Mouse (Mus musculus): ENCODE measurements around the gene Bysl. TPM values are rescaled to one million over a fixed set of nuclear protein-coding genes. Genes with fewer than 3 reads are reported as not detected.
"Not testable (repeated sequence)": the region's sequence is repeated elsewhere in the genome, so short reads cannot be mapped to it uniquely, and the experiment has no call there.

Bysl gene
- polyA plus RNA-seq, 1 experiment from 2014 or later = 26.5 TPM

DNA sequence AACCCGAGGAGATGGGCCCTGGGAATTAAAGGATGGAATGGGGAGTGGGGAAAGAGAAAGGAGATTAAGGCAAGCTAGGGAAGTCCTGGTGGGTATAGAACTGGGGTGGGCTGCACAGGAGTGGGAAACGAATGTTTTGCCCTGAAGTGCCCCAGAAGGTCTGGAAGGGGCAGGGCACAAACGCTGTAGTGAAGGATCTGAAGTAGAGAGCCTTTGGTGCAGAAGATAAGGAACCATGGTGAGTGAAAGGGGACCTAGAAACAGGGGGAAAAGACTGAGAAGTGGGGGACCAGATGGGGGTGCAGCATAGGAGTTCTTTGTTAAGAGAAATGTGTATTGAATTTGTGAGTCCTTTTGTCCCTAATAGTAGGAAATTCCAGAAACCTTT lies 19.4 kb upstream of the Bysl start, which contains the start of gene Usp49:
TSS of gene Usp49 (plus strand) at position 13 of the 388 bp plus-strand sequence.
- peak within 1 kb of the TSS; percentile 92 for H3K4me2 ChIP-seq
- peak within 1 kb of the TSS; percentile 76 for H3K9ac ChIP-seq
- H3K27ac ChIP-seq = peak within 1 kb of the TSS; percentile 96
- H3K27me3 ChIP-seq = no peaks in the 10 kb centered on the region
- H3K4me3 ChIP-seq (replicated peaks) = peak within 1 kb of the TSS; percentile 83
- 0% methylated on average over 3 of the region's 3 CpGs for WGBS
- no peak for ATAC-seq (replicated peaks; ENCODE audit: low FRiP score)
- no peaks in the 10 kb centered on the region for H3K9me3 ChIP-seq (replicated peaks)
- H3K4me1 ChIP-seq = peaks cover 34% of the 10 kb centered on the region
- peaks cover 22% of the 10 kb centered on the region for H3K36me3 ChIP-seq

DNA sequence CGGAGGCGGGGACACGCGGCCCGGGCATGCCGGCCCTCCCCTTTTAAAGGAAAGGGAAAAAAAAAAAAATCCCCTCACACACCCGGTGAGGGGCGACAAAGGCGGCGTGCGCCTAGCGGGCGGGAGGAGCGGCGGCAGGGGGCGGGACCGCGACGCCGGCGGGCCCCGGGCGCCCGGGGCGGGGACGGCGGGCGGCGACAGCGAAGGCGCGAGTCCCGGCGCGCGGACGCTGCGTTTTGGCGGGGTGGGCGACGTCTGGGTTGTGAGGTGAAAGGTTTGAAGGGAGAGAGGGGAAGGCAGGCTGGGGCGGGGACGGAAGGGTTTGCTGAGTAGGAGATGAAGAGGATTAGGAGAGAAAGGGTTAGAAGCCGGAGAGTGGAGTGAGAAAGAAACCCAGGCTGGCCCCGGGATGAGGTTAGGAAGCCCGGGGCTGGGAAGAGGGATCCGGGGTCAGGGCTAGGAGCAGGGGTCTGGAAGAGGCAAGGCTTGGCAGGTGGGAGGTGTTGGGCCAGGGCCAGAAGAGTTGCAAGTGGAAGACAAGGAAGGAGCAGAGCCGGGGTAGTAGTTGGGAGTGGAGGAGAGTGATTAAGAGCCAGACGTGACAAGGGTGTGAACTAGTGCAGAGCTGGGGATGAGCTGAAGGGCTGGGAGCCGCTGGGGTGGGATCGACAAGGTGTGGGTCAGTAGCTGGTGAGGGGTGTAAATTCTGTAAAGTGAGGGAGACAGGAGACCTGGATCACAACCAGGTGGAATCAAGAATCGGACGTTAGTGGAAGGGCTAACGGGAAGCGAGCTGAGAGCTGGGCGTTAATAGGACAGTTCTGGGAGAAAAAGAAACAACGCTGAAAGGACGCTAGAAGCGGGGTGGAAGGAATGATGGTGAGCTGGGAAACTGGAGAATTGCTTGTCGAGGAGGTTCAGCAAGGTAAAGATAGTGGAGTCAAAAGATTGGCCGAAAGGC lies 18.7 kb upstream of the Bysl start:
- Histone ChIP-seq H3K4me3 (replicated peaks) (peak overlapping the region; percentile 83), H3K36me3 (peaks cover 23% of the 10 kb centered on the region)

DNA sequence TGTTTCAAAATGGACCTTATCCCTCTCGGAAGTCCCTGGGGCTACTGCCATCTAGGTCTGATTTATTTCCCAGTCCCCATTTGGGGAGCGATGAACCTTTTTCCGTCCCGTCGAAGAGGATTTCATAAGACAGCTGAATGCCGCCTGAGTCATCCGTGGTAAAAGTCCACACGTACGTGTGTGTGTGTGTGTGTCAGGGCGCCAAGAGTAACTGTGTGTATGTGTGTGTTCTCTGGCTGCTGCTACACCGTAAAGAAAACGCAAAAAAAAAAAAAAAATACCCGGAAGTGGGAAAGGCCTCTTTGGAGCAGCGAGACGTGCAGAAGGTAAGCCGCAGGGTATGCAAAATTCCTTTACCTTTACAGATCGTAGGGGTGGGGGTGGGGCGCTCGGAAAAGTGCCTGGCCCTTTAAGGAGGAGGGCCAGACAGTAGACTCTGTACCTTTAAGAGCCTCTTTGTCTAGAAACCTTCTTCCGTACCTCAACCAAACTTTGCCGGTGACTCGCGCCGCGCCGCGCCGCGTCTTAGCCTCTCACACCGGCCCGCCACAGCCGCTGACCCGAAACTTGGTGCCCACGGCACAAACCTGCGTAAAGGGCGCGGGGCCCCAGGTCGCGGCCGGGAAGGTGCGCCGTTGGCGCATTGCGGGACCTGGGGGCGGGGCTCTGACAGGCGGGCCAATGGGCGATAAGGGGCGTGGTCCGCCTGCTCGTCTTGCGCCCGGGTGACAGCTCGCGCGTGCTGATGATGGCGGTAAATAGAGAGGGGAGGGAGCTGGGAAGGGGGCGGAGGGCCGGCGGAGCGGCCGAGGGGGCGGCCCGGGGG lies 17.8 kb upstream of the Bysl start:
- H3K36me3 ChIP-seq = peaks cover 32% of the 10 kb centered on the region
- peak overlapping the region; percentile 83 for H3K4me3 ChIP-seq (replicated peaks)
- H3K27ac ChIP-seq = peak overlapping the region; percentile 96
- peaks cover 30% of the 10 kb centered on the region for H3K4me1 ChIP-seq
- no peaks in the 10 kb centered on the region for H3K9me3 ChIP-seq (replicated peaks)
- no peaks in the 10 kb centered on the region for H3K27me3 ChIP-seq
- H3K4me2 ChIP-seq = peak overlapping the region; percentile 92
- ATAC-seq (replicated peaks; ENCODE audit: low FRiP score) = peak; percentile 93
- under 1% methylated on average over 61 of the region's 63 CpGs for WGBS
- H3K9ac ChIP-seq = peak overlapping the region; percentile 76

More for the DNA sequence above, 18.7 kb upstream of the Bysl start:
- H3K27me3 ChIP-seq = no peaks in the 10 kb centered on the region
- peak; percentile 58 for ATAC-seq (replicated peaks; ENCODE audit: low FRiP score)
- peaks cover 34% of the 10 kb centered on the region for H3K4me1 ChIP-seq
- H3K27ac ChIP-seq = peak overlapping the region; percentile 96
- peak overlapping the region; percentile 92 for H3K4me2 ChIP-seq
- under 1% methylated on average over 60 of the region's 61 CpGs for WGBS
- H3K9me3 ChIP-seq (replicated peaks) = no peaks in the 10 kb centered on the region
- H3K9ac ChIP-seq = peak overlapping the region; percentile 76

DNA sequence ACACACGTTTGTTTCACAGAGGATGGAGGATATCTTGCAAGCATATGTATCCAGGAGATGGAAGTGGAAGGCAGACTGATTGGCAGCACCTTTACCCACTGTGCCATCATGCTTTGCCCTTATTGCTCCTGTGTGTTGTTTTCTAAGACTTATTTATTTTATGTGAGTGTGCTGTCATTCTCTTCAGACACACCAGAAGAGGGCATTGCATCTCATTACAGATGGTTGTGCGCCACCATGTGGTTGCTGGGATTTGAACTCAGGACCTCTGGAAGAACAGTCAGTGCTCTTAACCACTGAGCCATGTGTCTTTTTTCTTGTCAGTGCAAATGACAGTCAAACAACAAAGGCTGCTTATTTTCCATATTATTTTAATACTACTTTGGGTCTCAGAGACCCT lies 16.5 kb upstream of the Bysl start:
- H3K4me3 ChIP-seq (replicated peaks) = peak overlapping the region; percentile 83
- H3K9ac ChIP-seq = no peak overlapping the region
- ATAC-seq (replicated peaks; ENCODE audit: low FRiP score) = no peak
- H3K27ac ChIP-seq = no peak overlapping the region
- peaks cover 30% of the 10 kb centered on the region for H3K4me1 ChIP-seq
- peaks cover 44% of the 10 kb centered on the region for H3K36me3 ChIP-seq
- no peaks in the 10 kb centered on the region for H3K27me3 ChIP-seq
- H3K4me2 ChIP-seq = peak overlapping the region; percentile 92
- no peaks in the 10 kb centered on the region for H3K9me3 ChIP-seq (replicated peaks)
- 83% methylated on average over 2 of the region's 2 CpGs for WGBS

DNA sequence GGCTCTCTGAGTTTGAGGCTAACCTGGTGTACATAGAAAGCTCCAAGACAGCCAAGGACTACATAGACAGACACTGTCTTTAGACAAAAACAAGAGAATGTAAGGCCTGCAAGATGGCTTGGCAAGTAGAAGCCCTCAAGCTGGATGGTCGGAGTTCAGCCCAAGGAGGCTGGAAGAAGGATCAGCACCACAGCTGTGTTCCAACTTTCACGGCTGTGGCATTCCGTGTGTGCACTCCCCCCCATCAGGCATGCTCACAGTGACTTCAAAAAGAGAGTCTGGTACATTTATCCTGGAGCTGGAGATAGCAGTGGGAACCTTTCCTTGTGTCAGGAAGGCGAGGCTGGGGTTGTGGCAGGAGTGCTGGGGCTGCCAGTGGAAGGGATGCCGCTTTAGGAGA lies 14.7 kb upstream of the Bysl start:
- peaks cover 20% of the 10 kb centered on the region for H3K4me1 ChIP-seq
- no peak overlapping the region for H3K4me2 ChIP-seq
- no peak overlapping the region for H3K27ac ChIP-seq
- 87% methylated on average over 5 of the region's 5 CpGs for WGBS
- H3K36me3 ChIP-seq = peaks cover 62% of the 10 kb centered on the region
- H3K9me3 ChIP-seq (replicated peaks) = no peaks in the 10 kb centered on the region
- no peak overlapping the region for H3K9ac ChIP-seq
- no peak for ATAC-seq (replicated peaks; ENCODE audit: low FRiP score)
- no peaks in the 10 kb centered on the region for H3K27me3 ChIP-seq
- no peak overlapping the region for H3K4me3 ChIP-seq (replicated peaks)

DNA sequence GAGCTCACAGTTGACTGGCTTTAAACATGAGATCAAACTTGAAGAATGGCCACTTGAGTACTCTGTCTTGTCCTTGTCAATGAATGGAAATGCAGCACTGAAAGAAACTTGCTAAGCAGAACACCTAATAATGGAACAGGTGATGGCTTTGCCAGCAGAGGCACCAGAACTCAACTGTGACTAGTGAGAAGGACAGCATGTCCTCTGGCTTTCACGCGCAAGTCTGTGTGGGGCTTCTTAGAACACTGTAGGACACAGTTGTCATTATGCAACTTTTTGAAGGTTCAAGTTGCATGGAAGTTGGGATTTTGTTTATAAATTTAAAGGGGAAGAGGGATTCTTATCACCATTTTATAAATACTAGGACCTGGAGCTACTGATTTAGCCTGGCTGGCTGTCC lies 13.8 kb upstream of the Bysl start:
- Histone ChIP-seq H3K9ac (no peak overlapping the region), H3K9me3 (replicated peaks) (no peaks in the 10 kb centered on the region), H3K4me3 (replicated peaks) (no peak overlapping the region), H3K4me1 (peaks cover 11% of the 10 kb centered on the region), H3K27me3 (no peaks in the 10 kb centered on the region), H3K27ac (no peak overlapping the region), H3K36me3 (peaks cover 71% of the 10 kb centered on the region), H3K4me2 (no peak overlapping the region)
- ATAC-seq (replicated peaks; ENCODE audit: low FRiP score) = no peak
- 95% methylated on average over 2 of the region's 2 CpGs for whole genome bisulfite sequencing

DNA sequence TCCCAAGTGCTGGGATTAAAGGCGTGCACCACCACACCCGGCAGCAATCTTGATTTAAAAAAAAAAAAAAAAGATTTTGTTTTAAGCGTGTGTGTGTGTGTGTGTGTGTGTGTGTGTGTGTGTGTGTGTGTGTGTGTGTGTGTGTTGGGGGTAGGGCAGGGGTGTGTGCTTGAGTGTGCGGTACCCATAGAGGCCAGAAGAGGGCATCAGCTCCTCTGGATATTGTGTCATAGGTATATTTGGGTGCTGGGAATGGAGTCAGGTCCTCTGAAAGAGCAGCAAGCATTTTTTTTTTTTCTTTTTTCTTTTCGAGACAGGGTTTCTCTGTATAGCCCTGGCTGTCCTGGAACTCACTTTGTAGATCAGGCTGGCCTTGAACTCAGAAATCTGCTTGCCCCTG lies 13.3 kb upstream of the Bysl start:
- not testable (repeated sequence) for ATAC-seq (replicated peaks; ENCODE audit: low FRiP score); H3K4me3 ChIP-seq (replicated peaks); H3K27me3 ChIP-seq; H3K27ac ChIP-seq; H3K4me1 ChIP-seq; H3K9me3 ChIP-seq (replicated peaks); H3K4me2 ChIP-seq; H3K9ac ChIP-seq
- H3K36me3 ChIP-seq = peaks cover 76% of the 10 kb centered on the region
- WGBS = 95% methylated on average over 3 of the region's 5 CpGs

DNA sequence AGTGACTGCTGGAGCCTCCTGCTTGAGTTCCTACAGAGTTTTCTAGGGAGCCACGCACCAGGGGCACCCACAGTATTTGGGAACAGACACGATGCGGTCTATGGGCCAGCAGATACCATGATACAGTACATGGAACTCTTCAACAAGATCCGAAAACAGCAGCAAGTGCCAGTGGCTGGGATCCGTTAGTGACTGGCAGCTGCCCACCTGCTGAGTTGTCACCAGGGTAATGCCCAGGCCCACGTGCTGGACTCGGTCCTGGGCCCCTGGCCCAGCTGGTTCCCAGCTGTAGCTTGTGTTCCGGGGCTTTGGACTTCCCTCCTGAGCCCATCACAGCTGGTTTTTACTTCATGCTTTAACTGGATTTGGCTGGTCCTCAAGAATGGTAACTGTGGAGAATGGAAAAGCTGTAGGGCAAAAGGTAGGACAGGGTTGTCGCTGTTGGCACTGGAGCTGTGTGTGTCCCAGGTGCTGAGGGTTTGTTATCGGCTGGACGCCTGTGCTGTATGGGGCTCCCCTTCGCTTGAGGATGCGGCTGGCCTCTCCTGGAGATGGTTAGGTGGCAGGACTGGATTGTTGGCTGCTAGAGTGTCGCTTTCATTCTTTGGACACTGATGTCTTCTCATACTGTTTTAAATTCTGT lies 11.7 kb upstream of the Bysl start:
- 97% methylated on average over 14 of the region's 14 CpGs for WGBS
- H3K27ac ChIP-seq = no peak overlapping the region
- H3K27me3 ChIP-seq = no peaks in the 10 kb centered on the region
- no peaks in the 10 kb centered on the region for H3K9me3 ChIP-seq (replicated peaks)
- H3K4me1 ChIP-seq = peaks cover 2% of the 10 kb centered on the region; the same call in 1 of the 2 replicates
- H3K9ac ChIP-seq = no peak overlapping the region
- peaks cover 89% of the 10 kb centered on the region for H3K36me3 ChIP-seq
- no peak overlapping the region for H3K4me3 ChIP-seq (replicated peaks)
- no peak for ATAC-seq (replicated peaks; ENCODE audit: low FRiP score)
- H3K4me2 ChIP-seq = no peak overlapping the region

DNA sequence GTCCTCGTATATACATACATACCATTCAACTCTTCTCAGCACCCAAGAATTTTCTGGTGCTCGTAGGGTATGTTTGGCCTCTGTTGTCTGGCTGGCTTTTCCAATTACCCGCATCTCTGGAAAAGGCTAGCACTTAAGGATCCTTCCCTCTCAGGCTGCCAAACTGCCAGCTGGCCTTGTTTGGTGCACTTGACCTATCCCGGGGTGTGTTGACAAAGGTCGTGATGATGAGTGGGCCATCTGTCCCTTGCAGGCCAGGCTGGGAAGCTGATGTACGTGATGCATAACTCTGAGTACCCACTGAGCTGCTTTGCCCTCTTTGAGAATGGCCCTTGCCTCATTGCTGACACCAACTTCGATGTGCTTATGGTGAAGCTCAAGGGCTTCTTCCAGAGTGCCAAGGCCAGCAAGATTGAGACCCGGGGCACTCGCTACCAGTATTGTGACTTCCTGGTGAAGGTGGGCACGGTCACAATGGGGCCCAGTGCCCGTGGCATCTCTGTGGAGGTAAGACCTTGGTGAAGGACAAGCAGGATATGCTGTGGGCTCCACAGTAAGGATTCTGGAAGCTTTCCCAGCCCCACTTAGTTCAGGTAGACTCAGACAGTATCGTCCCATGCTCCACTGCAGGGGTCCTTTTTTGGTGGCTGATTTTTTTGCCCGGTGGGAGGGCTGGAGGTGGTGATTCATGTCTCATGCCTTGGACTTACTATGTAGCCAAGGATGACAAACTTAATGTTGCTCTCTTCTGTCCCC lies 7.4 kb upstream of the Bysl start:
- peaks cover 95% of the 10 kb centered on the region for H3K36me3 ChIP-seq
- no peaks in the 10 kb centered on the region for H3K27me3 ChIP-seq
- H3K4me3 ChIP-seq (replicated peaks) = no peak overlapping the region

DNA sequence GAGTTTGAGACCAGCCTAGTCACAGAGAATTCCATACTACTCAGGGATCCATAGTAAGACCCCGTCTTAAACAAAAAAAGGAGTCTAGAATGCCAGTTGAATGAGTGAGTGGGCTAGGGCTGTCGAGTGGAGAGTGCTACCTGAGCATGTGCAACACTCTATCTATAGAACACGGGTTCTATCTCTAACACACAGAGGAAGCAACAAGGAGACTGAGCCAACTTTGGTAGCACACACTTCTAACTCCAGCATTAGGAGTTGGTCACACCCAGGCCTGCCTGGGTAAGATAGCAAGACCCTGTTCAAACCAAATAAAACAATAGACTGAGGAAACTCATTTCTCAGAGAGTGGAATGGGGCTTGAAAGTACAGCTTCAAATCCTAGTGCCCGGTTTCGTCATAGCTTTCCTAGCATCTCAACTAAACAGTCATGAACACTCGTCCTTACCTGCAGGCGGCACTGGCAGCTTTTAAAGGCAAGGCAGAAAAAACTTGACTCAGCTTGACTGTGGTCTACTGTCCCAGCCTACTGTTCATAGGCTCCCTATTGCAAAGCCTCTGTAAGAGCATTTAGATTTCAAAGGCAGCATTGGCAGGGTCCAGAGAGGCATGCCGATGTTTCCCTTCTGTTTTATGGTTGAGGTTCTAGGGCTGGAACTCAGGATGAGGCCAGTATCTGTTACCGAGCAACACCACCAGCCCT lies 6.5 kb upstream of the Bysl start:
- Histone ChIP-seq H3K4me2 (no peak overlapping the region), H3K27me3 (no peaks in the 10 kb centered on the region), H3K36me3 (peaks cover 89% of the 10 kb centered on the region), H3K27ac (no peak overlapping the region), H3K4me3 (replicated peaks) (no peak overlapping the region), H3K9ac (no peak overlapping the region), H3K9me3 (replicated peaks) (no peaks in the 10 kb centered on the region), H3K4me1 (peaks cover 4% of the 10 kb centered on the region)
- 93% methylated on average over 9 of the region's 9 CpGs for WGBS
- ATAC-seq (replicated peaks; ENCODE audit: low FRiP score) = no peak

More for the DNA sequence above, 7.4 kb upstream of the Bysl start:
- no peaks in the 10 kb centered on the region for H3K9me3 ChIP-seq (replicated peaks)
- ATAC-seq (replicated peaks; ENCODE audit: low FRiP score) = no peak
- H3K4me2 ChIP-seq = no peak overlapping the region
- no peaks in the 10 kb centered on the region for H3K4me1 ChIP-seq
- H3K9ac ChIP-seq = no peak overlapping the region
- H3K27ac ChIP-seq = no peak overlapping the region
- WGBS = 91% methylated on average over 13 of the region's 13 CpGs

DNA sequence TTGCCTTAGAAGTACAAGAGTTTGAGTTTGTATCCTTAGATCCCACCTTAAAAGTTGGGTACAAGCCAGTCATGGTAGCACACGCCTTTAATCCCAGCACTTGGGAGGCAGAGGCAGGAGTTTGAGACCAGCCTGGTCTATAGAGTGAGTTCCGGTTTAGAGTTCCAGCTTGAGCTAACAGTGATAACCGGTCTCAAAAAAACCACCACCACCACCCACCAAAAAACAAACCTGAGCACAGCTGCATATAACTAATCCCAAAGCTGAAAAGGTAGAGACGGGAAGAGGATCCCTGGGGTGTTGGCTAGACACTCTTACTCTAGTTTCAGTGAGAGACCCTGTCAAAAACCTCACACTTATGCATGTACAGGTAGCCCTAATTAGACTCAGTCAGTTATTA lies 5.4 kb upstream of the Bysl start:
- Histone ChIP-seq H3K4me2 (no peak overlapping the region), H3K4me3 (replicated peaks) (no peak overlapping the region), H3K9me3 (replicated peaks) (no peaks in the 10 kb centered on the region), H3K4me1 (peaks cover 13% of the 10 kb centered on the region), H3K9ac (no peak overlapping the region), H3K27ac (no peak overlapping the region), H3K36me3 (peaks cover 78% of the 10 kb centered on the region), H3K27me3 (no peaks in the 10 kb centered on the region)
- ATAC-seq (replicated peaks; ENCODE audit: low FRiP score) = no peak
- 89% methylated on average over 4 of the region's 4 CpGs for WGBS

All from kidney, embryonic 15.5 days (tissue).